ENCODE assay signal across 9 mouse cellular contexts in genomic region chr12:73537499-73538138, GRCm38 (mm10). TPM values are rescaled to one million over a fixed set of nuclear protein-coding genes. Genes with fewer than 3 reads are reported as not detected.
DNase-seq lines count a peak whose midpoint lies in the region; ATAC-seq lines count a peak whose summit lies in the region.
"Had no signal": no experiment of that assay in that cellular context is flagged by ENCODE, and none has a peak within 500 bp of the region (broad histone marks: within the 10 kb centered on the region; RNA-seq: fewer than 3 reads in every experiment).

No protein-coding gene starts in this region.

- no peaks in the 10 kb centered on the region for H3K36me3 ChIP-seq in neural tube, embryonic 12.5 days
- H3K36me3 ChIP-seq in neural tube, embryonic 15.5 days: no peaks in the 10 kb centered on the region
- H3K36me3 ChIP-seq in embryonic facial prominence, embryonic 10.5 days (replicated peaks): no peaks in the 10 kb centered on the region
- no peaks in the 10 kb centered on the region for H3K36me3 ChIP-seq in intestine, embryonic 15.5 days
- H3K36me3 ChIP-seq in liver, embryonic 16.5 days (ENCODE audit: control insufficient read depth, insufficient read depth): no peaks in the 10 kb centered on the region

- no peak overlapping the region for H3K4me3 ChIP-seq in neural tube, embryonic 12.5 days
- no peak overlapping the region for H3K4me3 ChIP-seq in neural tube, embryonic 15.5 days (replicated peaks)
- H3K4me3 ChIP-seq in embryonic facial prominence, embryonic 10.5 days: peak overlapping the region; percentile 33; the same call in 1 of the 2 replicates
- H3K4me3 ChIP-seq in intestine, embryonic 15.5 days (replicated peaks): peak overlapping the region; percentile 5; the same call in 1 of the 2 replicates
- peak overlapping the region; percentile 45 for H3K4me3 ChIP-seq in liver, embryonic 16.5 days (ENCODE audit: low read depth, low read length)
- H3K4me3 ChIP-seq: myocyte had no signal

- peaks cover 20% of the 10 kb centered on the region for H3K27me3 ChIP-seq in neural tube, embryonic 12.5 days (replicated peaks)
- H3K27me3 ChIP-seq in neural tube, embryonic 15.5 days (replicated peaks): peaks cover 22% of the 10 kb centered on the region
- peaks cover under 1% of the 10 kb centered on the region; the same call in 1 of the 2 replicates for H3K27me3 ChIP-seq in embryonic facial prominence, embryonic 10.5 days (replicated peaks; ENCODE audit: low read depth, poor library complexity, severe bottlenecking)
- H3K27me3 ChIP-seq in intestine, embryonic 15.5 days (replicated peaks): peaks cover 6% of the 10 kb centered on the region; the same call in 1 of the 2 replicates
- H3K27me3 ChIP-seq in liver, embryonic 16.5 days (ENCODE audit: control insufficient read depth, insufficient read depth, low read depth, low read length): no peaks in the 10 kb centered on the region

- peak; percentile 59 for DNase-seq in embryonic facial prominence, embryonic 10.5 days (ENCODE audit: low spot score)
- DNase-seq in thymus, postnatal 25 days: peak; percentile 40
- DNase-seq in ovary, postnatal 14 days (ENCODE audit: low spot score): no peak
- DNase-seq in right cerebral cortex, postnatal 10 days (ENCODE audit: low spot score in 2 of 2): no peak

- H3K9ac ChIP-seq in neural tube, embryonic 12.5 days: no peak overlapping the region
- H3K9ac ChIP-seq in neural tube, embryonic 15.5 days (replicated peaks): no peak overlapping the region
- no peak overlapping the region for H3K9ac ChIP-seq in intestine, embryonic 15.5 days
- no peak overlapping the region for H3K9ac ChIP-seq in liver, embryonic 16.5 days (ENCODE audit: low read depth, low read length)

- H3K27ac ChIP-seq in neural tube, embryonic 12.5 days: no peak overlapping the region
- no peak overlapping the region for H3K27ac ChIP-seq in neural tube, embryonic 15.5 days (replicated peaks)
- H3K27ac ChIP-seq in embryonic facial prominence, embryonic 10.5 days (replicated peaks): peak overlapping the region; percentile 44; the same call in 1 of the 2 replicates
- no peak overlapping the region for H3K27ac ChIP-seq in intestine, embryonic 15.5 days
- peak overlapping the region; percentile 26; the same call in 1 of the 2 replicates for H3K27ac ChIP-seq in liver, embryonic 16.5 days (ENCODE audit: low read length)

- no peaks in the 10 kb centered on the region for H3K4me1 ChIP-seq in neural tube, embryonic 12.5 days
- H3K4me1 ChIP-seq in neural tube, embryonic 15.5 days: no peaks in the 10 kb centered on the region
- peaks cover 46% of the 10 kb centered on the region for H3K4me1 ChIP-seq in embryonic facial prominence, embryonic 10.5 days
- no peaks in the 10 kb centered on the region for H3K4me1 ChIP-seq in intestine, embryonic 15.5 days (replicated peaks)
- H3K4me1 ChIP-seq in liver, embryonic 16.5 days (ENCODE audit: control insufficient read depth, low read depth, low read length): no peaks in the 10 kb centered on the region; the same call in 1 of the 2 replicates

- WGBS in neural tube, embryonic 12.5 days: 34% methylated on average over 17 of the region's 17 CpGs
- 38% methylated on average over 17 of the region's 17 CpGs for WGBS in neural tube, embryonic 15.5 days
- WGBS in embryonic facial prominence, embryonic 10.5 days: 26% methylated on average over 17 of the region's 17 CpGs
- WGBS in intestine, embryonic 15.5 days: 29% methylated on average over 17 of the region's 17 CpGs
- WGBS in liver, embryonic 16.5 days (ENCODE audit: insufficient replicate concordance): 18% methylated on average over 17 of the region's 17 CpGs

- H3K4me2 ChIP-seq in neural tube, embryonic 12.5 days (replicated peaks): peak overlapping the region; percentile 30
- H3K4me2 ChIP-seq in neural tube, embryonic 15.5 days: no peak overlapping the region
- H3K4me2 ChIP-seq in intestine, embryonic 15.5 days (replicated peaks): peak overlapping the region; percentile 46
- peak overlapping the region; percentile 51 for H3K4me2 ChIP-seq in liver, embryonic 16.5 days (ENCODE audit: low read depth, low read length)

- ATAC-seq in neural tube, embryonic 12.5 days (ENCODE audit: low FRiP score, low read depth): no peak
- ATAC-seq in neural tube, embryonic 15.5 days (ENCODE audit: low FRiP score): no peak
- peak; percentile 59 for ATAC-seq in intestine, embryonic 15.5 days
- peak; percentile 70 for ATAC-seq in liver, embryonic 16.5 days (ENCODE audit: low read depth)

- no peaks in the 10 kb centered on the region for H3K9me3 ChIP-seq in neural tube, embryonic 12.5 days
- no peaks in the 10 kb centered on the region for H3K9me3 ChIP-seq in neural tube, embryonic 15.5 days (replicated peaks)
- no peaks in the 10 kb centered on the region for H3K9me3 ChIP-seq in embryonic facial prominence, embryonic 10.5 days
- H3K9me3 ChIP-seq in intestine, embryonic 15.5 days: no peaks in the 10 kb centered on the region
- no peaks in the 10 kb centered on the region for H3K9me3 ChIP-seq in liver, embryonic 16.5 days (replicated peaks; ENCODE audit: control insufficient read depth, low read length)

RNA-seq across cellular contexts. Expression of gene Tmem30b, which starts 8.6 kb away (rescaled TPM):
- polyA plus RNA-seq in neural tube, embryonic 12.5 days (2016; fragmentation: Nextera tagmentation; extraction: Ambion mirVana): 1.8 and 2.9 TPM in 2 replicates
- 0.52 and 5.4 TPM in 2 replicates for polyA plus RNA-seq in neural tube, embryonic 15.5 days (2015; fragmentation: Nextera tagmentation; extraction: Ambion mirVana)
- 8.1 and 11.0 TPM in 2 replicates for polyA plus RNA-seq in embryonic facial prominence, embryonic 10.5 days (2016; fragmentation: Nextera tagmentation; extraction: Ambion mirVana)
- polyA plus RNA-seq in intestine, embryonic 15.5 days (2015; fragmentation: Nextera tagmentation; extraction: Ambion mirVana): 63.4 and 67.5 TPM in 2 replicates
- polyA plus RNA-seq in liver, embryonic 16.5 days (2015; fragmentation: Nextera tagmentation; extraction: Ambion mirVana): 12.9 and 14.4 TPM in 2 replicates
- polyA plus RNA-seq: myocyte had no signal

RNA-seq across cellular contexts. Expression of gene Prkch, which starts 47.0 kb away (rescaled TPM):
- polyA plus RNA-seq in neural tube, embryonic 12.5 days (2016; fragmentation: Nextera tagmentation; extraction: Ambion mirVana): 14.3 and 14.5 TPM in 2 replicates
- 9.2 and 15.5 TPM in 2 replicates for polyA plus RNA-seq in neural tube, embryonic 15.5 days (2015; fragmentation: Nextera tagmentation; extraction: Ambion mirVana)
- polyA plus RNA-seq in embryonic facial prominence, embryonic 10.5 days (2016; fragmentation: Nextera tagmentation; extraction: Ambion mirVana): 6.7 and 6.9 TPM in 2 replicates
- 7.3 and 7.7 TPM in 2 replicates for polyA plus RNA-seq in intestine, embryonic 15.5 days (2015; fragmentation: Nextera tagmentation; extraction: Ambion mirVana)
- 1.4 and 1.6 TPM in 2 replicates for polyA plus RNA-seq in liver, embryonic 16.5 days (2015; fragmentation: Nextera tagmentation; extraction: Ambion mirVana)

Comparison
In these comparisons a context has a peak if more than half of its experiments do, and no peak if none do; other contexts are left out.
1. ATAC-seq: peak in intestine, embryonic 15.5 days (single experiment) and liver, embryonic 16.5 days (single experiment); none in neural tube, embryonic 12.5 days (single experiment) and neural tube, embryonic 15.5 days (single experiment).
2. H3K27ac ChIP-seq: peak in embryonic facial prominence, embryonic 10.5 days (single experiment) and liver, embryonic 16.5 days (single experiment); none in neural tube, embryonic 12.5 days (single experiment), neural tube, embryonic 15.5 days (single experiment) and intestine, embryonic 15.5 days (single experiment).
3. H3K4me3 ChIP-seq: peak in embryonic facial prominence, embryonic 10.5 days (single experiment), intestine, embryonic 15.5 days (single experiment) and liver, embryonic 16.5 days (single experiment); none in neural tube, embryonic 12.5 days (single experiment) and neural tube, embryonic 15.5 days (single experiment).
4. DNase-seq: peak in embryonic facial prominence, embryonic 10.5 days (single experiment) and thymus, postnatal 25 days (single experiment); none in ovary, postnatal 14 days (single experiment) and right cerebral cortex, postnatal 10 days (0 of 2).